Mouse (Mus musculus): Measurements from ENCODE around the gene Slc24a3. TPM values are rescaled to one million over a fixed set of nuclear protein-coding genes. Genes with fewer than 3 reads are reported as not detected.

The Slc24a3 gene
- polyA plus RNA-seq, 1 experiment from 2014 or later: 0.57 TPM

- Histone ChIP-seq H3K36me3 (ENCODE audit: control insufficient read depth, insufficient read depth, low read length) (no peaks in the 10 kb centered on the region), H3K27me3 (ENCODE audit: control insufficient read depth, insufficient read depth, low read length) (no peaks in the 10 kb centered on the region), H3K9ac (ENCODE audit: low read length) (no peak overlapping the region), H3K4me2 (ENCODE audit: low read depth, severe bottlenecking) (no peak overlapping the region), H3K27ac (replicated peaks; ENCODE audit: low read depth, low read length) (no peak overlapping the region), H3K4me1 (ENCODE audit: control insufficient read depth, insufficient read depth, low read length) (no peaks in the 10 kb centered on the region), H3K9me3 (ENCODE audit: control insufficient read depth, low read length) (no peaks in the 10 kb centered on the region), H3K4me3 (ENCODE audit: low read depth, low read length) (no peak overlapping the region)
- WGBS: 90% methylated on average over 2 of the region's 2 CpGs
- DNase-seq (ENCODE audit: low spot score): no peak
- ATAC-seq (ENCODE audit: insufficient number of reproducible peaks, low FRiP score, low TSS enrichment, low read depth): no peak
These were observed 294.7 kb downstream of the Slc24a3 start for GRCm38 (mm10) chr2:145462253-145462652.

GRCm38 (mm10) chr2:145468701-145469325 is 301.3 kb downstream of the Slc24a3 start:
- Histone ChIP-seq H3K36me3 (ENCODE audit: control insufficient read depth, insufficient read depth, low read length) (no peaks in the 10 kb centered on the region), H3K4me2 (ENCODE audit: low read depth, severe bottlenecking) (no peak overlapping the region), H3K9me3 (ENCODE audit: control insufficient read depth, low read length) (no peaks in the 10 kb centered on the region), H3K27me3 (ENCODE audit: control insufficient read depth, insufficient read depth, low read length) (no peaks in the 10 kb centered on the region), H3K9ac (ENCODE audit: low read length) (no peak overlapping the region), H3K4me3 (ENCODE audit: low read depth, low read length) (no peak overlapping the region), H3K27ac (replicated peaks; ENCODE audit: low read depth, low read length) (no peak overlapping the region), H3K4me1 (ENCODE audit: control insufficient read depth, insufficient read depth, low read length) (no peaks in the 10 kb centered on the region)
- DNase-seq (ENCODE audit: low spot score) (no peak), ATAC-seq (ENCODE audit: insufficient number of reproducible peaks, low FRiP score, low TSS enrichment, low read depth) (no peak)
- WGBS: 89% methylated on average over 5 of the region's 5 CpGs

- DNase-seq (ENCODE audit: low spot score): peak; percentile 18
- Histone ChIP-seq H3K27me3 (ENCODE audit: control insufficient read depth, insufficient read depth, low read length) (no peaks in the 10 kb centered on the region), H3K4me1 (ENCODE audit: control insufficient read depth, insufficient read depth, low read length) (no peaks in the 10 kb centered on the region), H3K4me2 (ENCODE audit: low read depth, severe bottlenecking) (no peak overlapping the region), H3K4me3 (ENCODE audit: low read depth, low read length) (no peak overlapping the region), H3K9ac (ENCODE audit: low read length) (no peak overlapping the region), H3K36me3 (ENCODE audit: control insufficient read depth, insufficient read depth, low read length) (no peaks in the 10 kb centered on the region), H3K27ac (replicated peaks; ENCODE audit: low read depth, low read length) (no peak overlapping the region), H3K9me3 (ENCODE audit: control insufficient read depth, low read length) (no peaks in the 10 kb centered on the region)
- WGBS: 74% methylated on average over 2 of the region's 2 CpGs
- no peak for ATAC-seq (ENCODE audit: insufficient number of reproducible peaks, low FRiP score, low TSS enrichment, low read depth)
These were observed 309.9 kb downstream of the Slc24a3 start for GRCm38 (mm10) chr2:145477484-145477883.

- no peak overlapping the region for H3K9ac ChIP-seq (ENCODE audit: low read length)
- H3K4me3 ChIP-seq (ENCODE audit: low read depth, low read length): no peak overlapping the region
- no peaks in the 10 kb centered on the region for H3K9me3 ChIP-seq (ENCODE audit: control insufficient read depth, low read length)
- no peak overlapping the region for H3K4me2 ChIP-seq (ENCODE audit: low read depth, severe bottlenecking)
- no peaks in the 10 kb centered on the region for H3K27me3 ChIP-seq (ENCODE audit: control insufficient read depth, insufficient read depth, low read length)
- DNase-seq (ENCODE audit: low spot score) (peak; percentile 34), ATAC-seq (ENCODE audit: insufficient number of reproducible peaks, low FRiP score, low TSS enrichment, low read depth) (no peak)
- 17% methylated on average over 2 of the region's 2 CpGs for WGBS
- no peak overlapping the region for H3K27ac ChIP-seq (replicated peaks; ENCODE audit: low read depth, low read length)
- no peaks in the 10 kb centered on the region for H3K4me1 ChIP-seq (ENCODE audit: control insufficient read depth, insufficient read depth, low read length)
- H3K36me3 ChIP-seq (ENCODE audit: control insufficient read depth, insufficient read depth, low read length): no peaks in the 10 kb centered on the region
These were observed 312.1 kb downstream of the Slc24a3 start for GRCm38 (mm10) chr2:145479676-145480075.

- no peak overlapping the region for H3K4me2 ChIP-seq (ENCODE audit: low read depth, severe bottlenecking)
- no peak overlapping the region for H3K27ac ChIP-seq (replicated peaks; ENCODE audit: low read depth, low read length)
- no peaks in the 10 kb centered on the region for H3K4me1 ChIP-seq (ENCODE audit: control insufficient read depth, insufficient read depth, low read length)
- no peaks in the 10 kb centered on the region for H3K9me3 ChIP-seq (ENCODE audit: control insufficient read depth, low read length)
- ATAC-seq (ENCODE audit: insufficient number of reproducible peaks, low FRiP score, low TSS enrichment, low read depth) (no peak), DNase-seq (ENCODE audit: low spot score) (no peak)
- no peaks in the 10 kb centered on the region for H3K36me3 ChIP-seq (ENCODE audit: control insufficient read depth, insufficient read depth, low read length)
- no peak overlapping the region for H3K4me3 ChIP-seq (ENCODE audit: low read depth, low read length)
- no peak overlapping the region for H3K9ac ChIP-seq (ENCODE audit: low read length)
- H3K27me3 ChIP-seq (ENCODE audit: control insufficient read depth, insufficient read depth, low read length): no peaks in the 10 kb centered on the region
These were observed 332.7 kb downstream of the Slc24a3 start for GRCm38 (mm10) chr2:145500231-145500630.

- H3K9ac ChIP-seq (ENCODE audit: low read length): no peak overlapping the region
- no peaks in the 10 kb centered on the region for H3K9me3 ChIP-seq (ENCODE audit: control insufficient read depth, low read length)
- no peak overlapping the region for H3K4me3 ChIP-seq (ENCODE audit: low read depth, low read length)
- H3K36me3 ChIP-seq (ENCODE audit: control insufficient read depth, insufficient read depth, low read length): no peaks in the 10 kb centered on the region
- ATAC-seq (ENCODE audit: insufficient number of reproducible peaks, low FRiP score, low TSS enrichment, low read depth) (no peak), DNase-seq (ENCODE audit: low spot score) (no peak)
- no peaks in the 10 kb centered on the region for H3K4me1 ChIP-seq (ENCODE audit: control insufficient read depth, insufficient read depth, low read length)
- no peaks in the 10 kb centered on the region for H3K27me3 ChIP-seq (ENCODE audit: control insufficient read depth, insufficient read depth, low read length)
- H3K4me2 ChIP-seq (ENCODE audit: low read depth, severe bottlenecking): no peak overlapping the region
- whole genome bisulfite sequencing: 63% methylated on average over 1 of the region's 1 CpGs
- H3K27ac ChIP-seq (replicated peaks; ENCODE audit: low read depth, low read length): no peak overlapping the region
These were observed 333.9 kb downstream of the Slc24a3 start for GRCm38 (mm10) chr2:145501472-145501871.

- WGBS: 97% methylated on average over 2 of the region's 2 CpGs
- no peak overlapping the region for H3K4me3 ChIP-seq (ENCODE audit: low read depth, low read length)
- no peaks in the 10 kb centered on the region for H3K36me3 ChIP-seq (ENCODE audit: control insufficient read depth, insufficient read depth, low read length)
- no peak overlapping the region for H3K9ac ChIP-seq (ENCODE audit: low read length)
- no peak for DNase-seq (ENCODE audit: low spot score)
- no peak for ATAC-seq (ENCODE audit: insufficient number of reproducible peaks, low FRiP score, low TSS enrichment, low read depth)
- no peak overlapping the region for H3K4me2 ChIP-seq (ENCODE audit: low read depth, severe bottlenecking)
- H3K27me3 ChIP-seq (ENCODE audit: control insufficient read depth, insufficient read depth, low read length): no peaks in the 10 kb centered on the region
- H3K27ac ChIP-seq (replicated peaks; ENCODE audit: low read depth, low read length): no peak overlapping the region
- H3K4me1 ChIP-seq (ENCODE audit: control insufficient read depth, insufficient read depth, low read length): no peaks in the 10 kb centered on the region
- H3K9me3 ChIP-seq (ENCODE audit: control insufficient read depth, low read length): no peaks in the 10 kb centered on the region
These were observed 340.1 kb downstream of the Slc24a3 start for GRCm38 (mm10) chr2:145507702-145508101.

- no peak overlapping the region for H3K4me2 ChIP-seq (ENCODE audit: low read depth, severe bottlenecking)
- no peaks in the 10 kb centered on the region for H3K9me3 ChIP-seq (ENCODE audit: control insufficient read depth, low read length)
- H3K4me3 ChIP-seq (ENCODE audit: low read depth, low read length): no peak overlapping the region
- H3K4me1 ChIP-seq (ENCODE audit: control insufficient read depth, insufficient read depth, low read length): no peaks in the 10 kb centered on the region
- H3K9ac ChIP-seq (ENCODE audit: low read length): no peak overlapping the region
- no peak overlapping the region for H3K27ac ChIP-seq (replicated peaks; ENCODE audit: low read depth, low read length)
- H3K27me3 ChIP-seq (ENCODE audit: control insufficient read depth, insufficient read depth, low read length): no peaks in the 10 kb centered on the region
- WGBS: 91% methylated on average over 7 of the region's 7 CpGs
- H3K36me3 ChIP-seq (ENCODE audit: control insufficient read depth, insufficient read depth, low read length): no peaks in the 10 kb centered on the region
- ATAC-seq (ENCODE audit: insufficient number of reproducible peaks, low FRiP score, low TSS enrichment, low read depth) (no peak), DNase-seq (ENCODE audit: low spot score) (no peak)
These were observed 343.2 kb downstream of the Slc24a3 start for GRCm38 (mm10) chr2:145510650-145511225.

- Histone ChIP-seq H3K4me1 (ENCODE audit: control insufficient read depth, insufficient read depth, low read length) (no peaks in the 10 kb centered on the region), H3K36me3 (ENCODE audit: control insufficient read depth, insufficient read depth, low read length) (no peaks in the 10 kb centered on the region), H3K9ac (ENCODE audit: low read length) (no peak overlapping the region), H3K27me3 (ENCODE audit: control insufficient read depth, insufficient read depth, low read length) (no peaks in the 10 kb centered on the region), H3K4me2 (ENCODE audit: low read depth, severe bottlenecking) (no peak overlapping the region), H3K4me3 (ENCODE audit: low read depth, low read length) (no peak overlapping the region), H3K27ac (replicated peaks; ENCODE audit: low read depth, low read length) (no peak overlapping the region), H3K9me3 (ENCODE audit: control insufficient read depth, low read length) (no peaks in the 10 kb centered on the region)
- no peak for ATAC-seq (ENCODE audit: insufficient number of reproducible peaks, low FRiP score, low TSS enrichment, low read depth)
- no peak for DNase-seq (ENCODE audit: low spot score)
- 80% methylated on average over 4 of the region's 4 CpGs for WGBS
These were observed 348.4 kb downstream of the Slc24a3 start for GRCm38 (mm10) chr2:145515956-145516355.
